Mouse (Mus musculus) hindbrain, postnatal 0 days (tissue): Measurements from ENCODE around the gene Hist1h2bf. TPM values are rescaled to one million over a fixed set of nuclear protein-coding genes. Genes with fewer than 3 reads are reported as not detected.

Source experiments
- ATAC-seq: fragments of 200-750 bp; cut with Nextera tagmentation; 2 replicates; pipeline ENCODE4 v1.8.0; 2017; ENCODE audit warnings: mild to moderate bottlenecking, moderate TSS enrichment, moderate library complexity
- DNase-seq: peaks from one replicate; pipeline ENCODE4 v3.0.0-alpha.2; 2015; ENCODE audit warnings: low spot score
- H3K27ac ChIP-seq: fragments of 300-500 bp; sonication (generic); 2 replicates; pipeline ENCODE4 v1.5.1; 2014; ENCODE audit warnings: mild to moderate bottlenecking
- H3K27me3 ChIP-seq: fragments of 300-500 bp; sonication (generic); 2 replicates; pipeline ENCODE4 v1.6.1; 2014; ENCODE audit warnings: low read length, mixed read lengths; ENCODE audit not compliant: insufficient read depth
- H3K36me3 ChIP-seq: fragments of 300-500 bp; sonication (generic); 2 replicates; pipeline ENCODE4 v1.6.1; 2014; ENCODE audit warnings: low read length, mixed read lengths; ENCODE audit not compliant: insufficient read depth
- H3K4me1 ChIP-seq: fragments of 300-500 bp; sonication (generic); 2 replicates; pipeline ENCODE4 v1.6.1; 2014; ENCODE audit warnings: antibody characterized with exemption, low read length, mixed read lengths; ENCODE audit not compliant: insufficient read depth
- H3K4me2 ChIP-seq: fragments of 300-500 bp; sonication (generic); 2 replicates; pipeline ENCODE4 v1.6.1; 2014; ENCODE audit warnings: low read depth, mild to moderate bottlenecking, low read length, moderate library complexity, mixed read lengths
- H3K4me3 ChIP-seq: fragments of 300-500 bp; sonication (generic); 2 replicates; pipeline ENCODE4 v1.5.1; 2014; ENCODE audit warnings: low read length
- H3K9ac ChIP-seq: fragments of 300-500 bp; sonication (generic); replicated peaks from 2 replicates; pipeline ENCODE4 v1.6.1; 2014; ENCODE audit warnings: mild to moderate bottlenecking, low read length, moderate library complexity, mixed read lengths
- H3K9me3 ChIP-seq: fragments of 300-500 bp; sonication (generic); 2 replicates; pipeline ENCODE4 v1.6.1; 2016; ENCODE audit warnings: low read length, mixed read lengths
- CTCF ChIP-seq: IDR thresholded peaks from 2 replicates; pipeline ENCODE4 v1.5.1; 2016; ENCODE audit warnings: antibody characterized with exemption, control low read depth, low read depth
- WGBS: fragments of 180-500 bp; shearing (Covaris S2); extraction: QIAGEN DNeasy Blood & Tissue Kit; methylation state at CpG from one replicate; pipeline ENCODE4 v1.1.7; 2014; 5-methylcytosine and 5-hydroxymethylcytosine counted together
- polyA plus RNA-seq: library from polyadenylated mRNA; unstranded; fragments of >200 nt; fragmentation: Nextera tagmentation; extraction: Ambion mirVana; gene quantifications from 2 replicates; pipeline ENCODE4 v1.2.1, GENCODE M21; 2015
- total RNA-seq: library from RNA; depleted of rRNA; stranded (reverse); fragments of >200 nt; gene quantifications from 2 replicates; pipeline ENCODE4 v1.2.3, GENCODE M21; 2014

The Hist1h2bf gene
- total and polyA plus RNA-seq, 2 experiments from 2014 or later: 1.3 to 695 TPM

DNA sequence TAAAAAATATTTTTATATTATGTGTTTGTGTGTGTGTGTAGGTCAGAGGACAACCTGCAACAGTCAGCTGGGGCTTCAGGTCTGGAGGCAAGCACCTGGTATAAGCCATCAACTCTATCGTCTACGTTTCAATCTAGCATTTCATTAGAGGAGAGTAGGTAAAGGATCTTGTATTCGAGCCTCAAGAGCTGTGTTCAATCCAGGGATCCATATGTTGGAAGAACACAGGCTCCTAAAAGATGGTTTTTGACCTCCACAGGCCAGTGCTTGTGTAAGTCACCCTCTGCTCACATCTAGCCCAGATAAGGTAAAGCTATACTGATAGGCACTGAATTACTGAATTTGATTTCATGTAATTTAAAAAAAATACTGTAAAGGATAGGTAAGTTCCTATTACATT lies 17.1 kb downstream of the Hist1h2bf start:
- ATAC-seq (no peak), DNase-seq (no peak)
- TF ChIP-seq CTCF: no peak
- Histone ChIP-seq H3K9ac (no peak overlapping the region), H3K27me3 (no peaks in the 10 kb centered on the region), H3K4me3 (no peak overlapping the region), H3K4me2 (peak overlapping the region; percentile 81), H3K9me3 (no peaks in the 10 kb centered on the region), H3K27ac (no peak overlapping the region), H3K36me3 (no peaks in the 10 kb centered on the region), H3K4me1 (peaks cover 7% of the 10 kb centered on the region)
- WGBS: 72% methylated on average over 3 of the region's 3 CpGs

DNA sequence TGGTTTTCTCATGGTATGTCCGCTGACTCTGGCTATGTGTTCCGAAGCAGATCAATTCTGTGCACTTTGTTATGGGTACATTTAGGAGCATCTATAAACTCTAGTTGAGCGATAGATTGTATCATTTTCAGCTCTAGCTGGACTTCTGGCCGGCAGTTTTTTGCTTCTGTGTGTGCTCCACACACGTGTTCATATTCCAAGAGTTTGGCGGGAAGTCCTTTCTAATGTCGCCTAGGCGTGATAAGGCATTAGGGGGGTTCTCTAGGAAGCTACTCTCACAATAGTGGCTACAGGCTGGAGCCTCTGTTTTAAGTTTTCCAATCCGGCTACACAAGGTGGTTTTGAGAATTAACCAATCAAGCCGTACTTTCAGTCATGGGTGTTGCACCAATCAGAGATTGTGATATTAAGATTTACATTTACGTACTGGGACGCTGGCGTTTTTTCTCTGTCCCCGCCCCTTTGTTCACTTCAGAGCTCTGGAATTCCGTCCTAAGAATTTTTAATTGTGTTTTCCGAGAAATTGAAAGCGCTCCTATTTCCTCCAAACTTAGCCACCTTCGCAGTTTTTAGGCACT lies 18.1 kb downstream of the Hist1h2bf start:
- Histone ChIP-seq H3K36me3 (no peaks in the 10 kb centered on the region), H3K4me2 (peak overlapping the region; percentile 81), H3K27me3 (no peaks in the 10 kb centered on the region), H3K9me3 (no peaks in the 10 kb centered on the region), H3K4me1 (peaks cover 7% of the 10 kb centered on the region), H3K4me3 (peak overlapping the region; percentile 47), H3K9ac (peak overlapping the region; percentile 35), H3K27ac (peak overlapping the region; percentile 76)
- TF ChIP-seq CTCF: no peak
- peak; percentile 94 for DNase-seq
- peak; percentile 77 for ATAC-seq
- under 1% methylated on average over 18 of the region's 18 CpGs for WGBS

DNA sequence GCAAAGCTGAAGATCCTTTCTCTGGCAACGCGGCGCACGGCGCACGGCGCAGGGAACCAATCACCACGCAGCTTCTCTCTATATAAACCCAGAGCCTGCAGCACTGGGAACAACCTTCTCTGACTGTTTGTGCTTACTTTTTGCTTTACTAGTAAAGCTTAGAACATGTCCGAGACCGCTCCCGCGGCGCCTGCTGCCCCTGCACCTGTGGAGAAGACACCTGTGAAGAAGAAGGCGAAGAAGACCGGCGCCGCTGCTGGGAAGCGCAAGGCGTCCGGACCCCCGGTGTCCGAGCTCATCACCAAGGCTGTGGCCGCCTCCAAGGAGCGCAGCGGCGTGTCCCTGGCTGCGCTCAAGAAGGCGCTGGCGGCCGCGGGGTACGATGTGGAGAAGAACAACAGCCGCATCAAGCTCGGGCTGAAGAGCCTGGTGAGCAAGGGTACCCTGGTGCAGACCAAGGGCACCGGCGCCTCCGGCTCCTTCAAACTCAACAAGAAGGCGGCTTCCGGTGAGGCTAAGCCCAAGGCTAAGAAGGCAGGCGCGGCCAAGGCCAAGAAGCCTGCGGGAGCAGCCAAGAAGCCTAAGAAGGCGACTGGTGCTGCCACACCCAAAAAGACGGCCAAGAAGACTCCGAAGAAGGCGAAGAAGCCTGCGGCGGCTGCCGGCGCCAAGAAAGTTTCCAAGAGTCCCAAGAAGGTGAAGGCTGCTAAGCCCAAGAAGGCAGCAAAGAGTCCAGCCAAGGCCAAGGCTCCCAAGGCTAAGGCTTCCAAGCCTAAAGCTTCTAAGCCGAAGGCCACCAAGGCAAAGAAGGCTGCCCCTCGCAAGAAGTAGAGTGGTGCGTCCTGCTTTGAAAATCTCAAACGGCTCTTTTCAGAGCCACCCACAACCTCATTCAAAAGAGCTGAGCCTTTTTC lies 18.8 kb downstream of the Hist1h2bf start:
- no peaks in the 10 kb centered on the region for H3K9me3 ChIP-seq
- no peaks in the 10 kb centered on the region for H3K27me3 ChIP-seq
- H3K9ac ChIP-seq: peak overlapping the region; percentile 35
- peak overlapping the region; percentile 76 for H3K27ac ChIP-seq
- no peaks in the 10 kb centered on the region for H3K36me3 ChIP-seq
- WGBS: 0% methylated on average over 54 of the region's 54 CpGs
- H3K4me3 ChIP-seq: peak overlapping the region; percentile 47
- DNase-seq (peak; percentile 83), ATAC-seq (peak; percentile 82)
- H3K4me1 ChIP-seq: peaks cover 7% of the 10 kb centered on the region
- peak overlapping the region; percentile 81 for H3K4me2 ChIP-seq
- TF ChIP-seq CTCF: no peak

DNA sequence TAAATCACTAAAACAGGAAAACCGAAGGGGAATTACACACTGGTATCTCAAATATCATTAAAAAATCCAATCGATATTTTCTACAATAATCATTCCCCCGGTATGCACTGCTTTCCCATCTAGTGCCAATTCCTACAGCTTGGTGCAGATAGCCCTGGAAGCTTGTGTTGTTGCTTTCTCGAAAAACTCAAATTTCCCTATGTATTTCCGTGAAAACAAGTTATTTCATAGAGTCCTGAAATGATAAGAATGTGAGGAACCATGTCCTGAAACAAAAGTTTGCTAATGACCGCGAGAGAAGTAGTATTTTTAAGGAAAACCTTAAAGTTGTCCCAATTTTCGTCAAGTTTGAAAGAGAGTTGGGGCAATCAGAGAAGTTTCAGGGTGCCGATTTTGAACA lies 19.6 kb downstream of the Hist1h2bf start:
- DNase-seq (no peak), ATAC-seq (no peak)
- Histone ChIP-seq H3K9me3 (no peaks in the 10 kb centered on the region), H3K4me2 (peak overlapping the region; percentile 81), H3K36me3 (no peaks in the 10 kb centered on the region), H3K27ac (peak overlapping the region; percentile 76), H3K4me1 (peaks cover 7% of the 10 kb centered on the region), H3K9ac (peak overlapping the region; percentile 35), H3K4me3 (peak overlapping the region; percentile 47), H3K27me3 (no peaks in the 10 kb centered on the region)
- 19% methylated on average over 9 of the region's 9 CpGs for WGBS
- TF ChIP-seq CTCF: no peak

DNA sequence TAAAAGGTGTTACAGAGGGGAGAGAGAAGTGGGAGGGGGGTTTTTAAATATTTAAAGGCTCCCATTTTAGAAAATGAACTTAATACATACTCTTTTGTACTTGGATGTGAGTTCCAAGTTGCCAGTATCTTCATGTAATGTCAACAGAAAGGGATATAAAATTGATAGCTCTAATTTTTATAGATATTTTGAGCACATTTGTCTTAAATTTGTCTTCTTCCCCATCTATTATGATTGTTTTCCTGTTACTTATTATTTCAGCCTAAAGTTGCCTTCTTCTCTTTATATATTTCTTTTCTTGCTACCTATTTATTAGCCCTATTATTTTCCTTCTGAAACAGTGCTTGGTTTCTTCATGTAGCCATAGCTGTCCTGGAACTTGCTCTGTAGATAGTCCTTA lies 21.0 kb downstream of the Hist1h2bf start, which contains the start of gene Hist1h1d:
Gene Hist1h1d (plus strand): TSS at position 301 of the 400 bp plus-strand sequence.
- peak within 1 kb of the TSS; percentile 76; the same call in 1 of the 2 replicates for H3K27ac ChIP-seq
- ATAC-seq: no peak
- H3K4me3 ChIP-seq: no peak within 1 kb of the TSS
- DNase-seq: no peak
- no peaks in the 10 kb centered on the region for H3K36me3 ChIP-seq
- no peaks in the 10 kb centered on the region for H3K27me3 ChIP-seq
- H3K9me3 ChIP-seq: no peaks in the 10 kb centered on the region
- H3K4me2 ChIP-seq: no peak within 1 kb of the TSS
- no peak for TF ChIP-seq CTCF
- H3K9ac ChIP-seq: no peak within 1 kb of the TSS
- H3K4me1 ChIP-seq: peaks cover 7% of the 10 kb centered on the region

DNA sequence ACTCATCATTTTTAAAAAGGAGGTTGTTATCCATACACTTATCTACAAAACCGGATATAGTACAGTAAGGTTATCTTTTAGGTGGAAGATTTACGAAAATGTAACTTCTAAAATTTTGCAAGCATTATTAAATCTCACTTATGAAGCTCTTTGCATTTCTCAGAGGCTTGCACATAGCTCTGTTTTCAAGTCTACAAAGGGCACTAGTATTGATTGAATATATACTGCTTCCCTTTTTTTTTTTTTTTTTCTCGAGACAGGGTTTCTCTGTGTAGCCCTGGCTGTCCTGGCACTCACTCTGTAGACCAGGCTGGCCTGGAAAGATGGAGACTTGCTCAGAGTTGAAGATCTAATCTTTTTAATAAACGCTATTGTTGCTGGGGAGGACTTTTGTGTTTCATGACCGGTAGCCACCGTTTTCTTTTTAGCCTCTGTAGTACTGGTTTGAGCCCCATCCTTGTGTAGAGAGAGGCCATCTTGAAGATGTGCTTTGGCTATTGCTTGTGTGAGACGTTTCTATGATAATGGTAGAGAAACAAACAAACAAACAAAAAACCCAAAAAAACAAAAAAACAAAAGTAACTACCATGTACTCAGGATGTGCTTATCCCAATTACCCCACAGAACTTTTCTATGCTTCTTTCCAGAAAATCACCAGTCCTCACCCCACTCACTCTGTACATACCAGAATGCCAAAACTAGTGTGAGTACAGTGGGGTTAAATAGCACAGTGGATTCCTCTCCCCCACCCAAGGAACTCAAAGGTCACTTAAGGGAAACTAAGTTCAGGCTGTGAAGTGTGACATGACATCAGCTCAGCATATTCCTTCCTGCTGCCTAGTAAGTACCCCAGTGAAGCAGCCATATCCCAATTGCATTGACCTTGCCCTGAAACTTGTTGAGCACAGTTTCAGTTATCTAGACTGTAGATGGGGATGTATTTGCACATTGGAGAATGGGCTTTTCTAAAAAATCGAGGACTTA lies 21.8 kb downstream of the Hist1h2bf start:
- TF ChIP-seq CTCF: no peak
- Histone ChIP-seq H3K27me3 (no peaks in the 10 kb centered on the region), H3K4me3 (peak overlapping the region; percentile 36), H3K36me3 (no peaks in the 10 kb centered on the region), H3K27ac (peak overlapping the region; percentile 73), H3K4me2 (peak overlapping the region; percentile 58), H3K9me3 (no peaks in the 10 kb centered on the region), H3K9ac (no peak overlapping the region), H3K4me1 (peaks cover 7% of the 10 kb centered on the region)
- 47% methylated on average over 8 of the region's 8 CpGs for WGBS
- DNase-seq (no peak), ATAC-seq (no peak)
